Mouse (Mus musculus) neural tube, embryonic 14.5 days (tissue): Measurements from ENCODE around the gene Car10. TPM values are rescaled to one million over a fixed set of nuclear protein-coding genes. Genes with fewer than 3 reads are reported as not detected.

Experiments
- ATAC-seq: fragments of 200-750 bp; cut with Nextera tagmentation; 2 replicates; pipeline ENCODE4 v1.8.0; 2017; ENCODE audit warnings: low read depth, mild to moderate bottlenecking, moderate TSS enrichment, moderate library complexity
- H3K27ac ChIP-seq: fragments of 300-500 bp; sonication (generic); 2 replicates; pipeline ENCODE4 v1.5.1; 2014; ENCODE audit warnings: low read depth, mild to moderate bottlenecking, control low read depth, low read length, moderate library complexity, mixed read lengths
- H3K27me3 ChIP-seq: fragments of 300-500 bp; sonication (generic); 2 replicates; pipeline ENCODE4 v1.6.1; 2014; ENCODE audit warnings: low read length; ENCODE audit not compliant: control insufficient read depth, insufficient read depth
- H3K36me3 ChIP-seq: fragments of 300-500 bp; sonication (generic); 2 replicates; pipeline ENCODE4 v1.6.1; 2014; ENCODE audit warnings: low read length, mixed read lengths; ENCODE audit not compliant: control insufficient read depth, insufficient read depth
- H3K4me1 ChIP-seq: fragments of 300-500 bp; sonication (generic); 2 replicates; pipeline ENCODE4 v1.6.1; 2014; ENCODE audit warnings: low read length; ENCODE audit not compliant: control insufficient read depth, insufficient read depth
- H3K4me2 ChIP-seq: fragments of 300-500 bp; sonication (generic); 2 replicates; pipeline ENCODE4 v1.6.1; 2014; ENCODE audit warnings: mild to moderate bottlenecking, low read depth, low read length, control low read depth
- H3K4me3 ChIP-seq: fragments of 300-500 bp; sonication (generic); 2 replicates; pipeline ENCODE4 v1.5.1; 2014; ENCODE audit warnings: low read depth, low read length, control low read depth, mixed read lengths
- H3K9ac ChIP-seq: fragments of 300-500 bp; sonication (generic); replicated peaks from 2 replicates; pipeline ENCODE4 v1.6.1; 2014; ENCODE audit warnings: low read depth, mild to moderate bottlenecking, control low read depth, low read length, mixed read lengths
- H3K9me3 ChIP-seq: fragments of 300-500 bp; sonication (generic); 2 replicates; pipeline ENCODE4 v1.6.1; 2016; ENCODE audit warnings: low read length; ENCODE audit not compliant: control insufficient read depth
- WGBS: fragments of 180-500 bp; shearing (Covaris S2); extraction: QIAGEN DNeasy Blood & Tissue Kit; methylation state at CpG from one replicate; pipeline ENCODE4 v1.1.7; 2014; 5-methylcytosine and 5-hydroxymethylcytosine counted together
- polyA plus RNA-seq: library from polyadenylated mRNA; unstranded; fragments of >200 nt; fragmentation: Nextera tagmentation; extraction: Ambion mirVana; gene quantifications from 2 replicates; pipeline ENCODE4 v1.2.1, GENCODE M21; 2014

The Car10 gene
- 67.4 and 78.8 TPM in 2 replicates for polyA plus RNA-seq

DNA sequence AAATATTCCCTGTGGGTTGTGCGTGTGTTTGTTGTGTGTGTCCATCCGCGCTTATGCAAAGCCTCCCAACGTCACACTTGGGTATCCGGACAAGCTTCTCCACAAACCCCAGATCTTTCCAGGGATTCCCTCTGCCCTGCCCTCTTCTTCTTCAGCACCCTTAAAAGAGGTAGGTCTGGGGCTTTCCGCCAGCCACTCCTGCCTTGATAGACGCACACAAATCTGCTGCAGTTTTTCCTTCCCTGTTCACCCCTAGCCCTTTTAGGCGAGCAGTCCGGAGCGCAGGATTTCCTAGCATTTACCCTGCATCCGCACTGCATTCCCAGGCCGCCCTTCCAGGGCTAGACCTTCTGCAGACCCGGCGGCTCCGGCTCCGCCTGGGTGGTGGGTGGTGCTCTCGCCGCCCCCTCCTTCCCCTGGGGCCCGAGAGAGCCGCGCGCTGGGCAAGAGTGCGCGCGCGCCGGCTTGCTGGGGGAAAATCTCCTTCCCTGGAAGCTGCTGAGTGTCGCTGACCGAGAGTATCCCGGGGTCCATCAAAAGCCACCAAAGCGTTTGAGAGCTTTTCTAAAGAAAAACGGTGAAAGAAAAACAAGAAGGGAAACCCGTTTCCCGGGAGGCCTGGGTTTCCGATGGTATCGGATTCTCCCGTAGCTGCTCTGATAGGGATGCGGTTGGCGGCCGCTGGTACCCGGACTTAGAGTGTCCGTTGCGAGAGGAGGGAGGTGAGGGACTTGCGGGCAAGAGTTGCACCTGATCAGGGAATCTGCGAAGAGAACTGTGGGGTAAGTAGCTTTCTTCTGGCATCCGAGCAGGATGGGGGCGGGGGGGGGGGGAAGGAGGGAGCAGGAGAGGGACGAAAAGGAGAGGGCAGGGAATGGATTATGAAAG, at the start of gene Car10:
Gene Car10 (plus strand): TSS at position 88 of the 888 bp plus-strand sequence.
- Histone ChIP-seq H3K9me3 (no peaks in the 10 kb centered on the region), H3K36me3 (no peaks in the 10 kb centered on the region), H3K4me1 (peaks cover 3% of the 10 kb centered on the region; the same call in 1 of the 2 replicates), H3K4me3 (peak within 1 kb of the TSS; percentile 61), H3K4me2 (peak within 1 kb of the TSS; percentile 83), H3K27ac (peak within 1 kb of the TSS; percentile 78), H3K9ac (peak within 1 kb of the TSS; percentile 69), H3K27me3 (peaks cover 12% of the 10 kb centered on the region; the same call in 1 of the 2 replicates)
- WGBS, result under 1% methylated on average over 45 of the region's 48 CpGs
- peak; percentile 62 for ATAC-seq

DNA sequence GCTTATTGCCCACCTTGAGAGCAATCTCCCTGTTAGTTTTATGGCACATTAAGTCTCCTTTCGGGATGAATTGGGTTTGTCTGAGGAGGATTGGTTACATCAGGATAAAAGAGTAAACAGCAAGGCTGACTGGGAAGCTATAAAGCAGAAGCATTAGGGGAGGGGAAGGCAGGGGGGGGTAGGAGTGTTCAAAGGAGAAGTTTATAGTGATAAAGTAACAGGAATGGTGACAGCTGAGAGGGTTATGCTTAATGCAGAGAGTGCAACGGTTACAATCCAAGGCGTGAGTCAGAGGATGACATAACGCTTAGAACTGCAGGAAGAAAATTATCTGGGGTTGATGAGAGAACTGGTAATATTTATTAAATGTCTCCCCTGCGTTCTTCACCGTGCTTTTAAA, 32.8 kb upstream of the Car10 start:
- 36% methylated on average over 6 of the region's 6 CpGs for WGBS
- Histone ChIP-seq H3K27ac (no peak overlapping the region), H3K4me2 (no peak overlapping the region), H3K9me3 (no peaks in the 10 kb centered on the region), H3K4me1 (no peaks in the 10 kb centered on the region), H3K4me3 (no peak overlapping the region), H3K27me3 (no peaks in the 10 kb centered on the region), H3K9ac (no peak overlapping the region), H3K36me3 (no peaks in the 10 kb centered on the region)
- no peak; the same call in 1 of the 2 replicates for ATAC-seq

DNA sequence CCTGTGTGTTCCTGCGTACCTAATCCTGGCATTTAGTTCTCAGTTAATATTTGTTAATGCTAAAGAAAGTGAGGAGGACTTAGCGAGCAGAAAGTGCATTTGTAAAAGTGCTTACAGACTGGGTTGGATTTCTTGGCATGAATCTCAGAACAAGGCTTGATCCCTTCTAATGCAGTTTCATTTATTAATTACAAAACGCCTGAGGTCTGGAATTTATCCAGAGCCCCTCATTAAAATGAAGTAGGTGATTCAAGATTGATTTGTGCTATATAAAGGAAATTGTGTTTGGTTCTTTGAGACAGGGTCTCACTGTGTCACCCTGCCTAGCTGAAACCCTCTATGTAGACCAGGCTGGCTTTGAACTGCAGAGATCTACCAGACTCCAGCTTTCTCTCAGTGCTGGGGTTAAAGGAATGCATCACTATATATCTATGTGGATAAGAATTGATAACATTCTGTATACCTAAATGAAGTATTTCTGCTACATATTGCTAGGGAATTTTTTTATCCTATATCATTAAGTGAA, 32.1 kb upstream of the Car10 start:
- H3K9me3 ChIP-seq, result no peaks in the 10 kb centered on the region
- H3K27ac ChIP-seq, result no peak overlapping the region
- 80% methylated on average over 3 of the region's 3 CpGs for WGBS
- no peak overlapping the region for H3K9ac ChIP-seq
- H3K4me2 ChIP-seq, result no peak overlapping the region
- H3K27me3 ChIP-seq, result no peaks in the 10 kb centered on the region
- H3K36me3 ChIP-seq, result no peaks in the 10 kb centered on the region
- H3K4me3 ChIP-seq, result no peak overlapping the region
- no peaks in the 10 kb centered on the region for H3K4me1 ChIP-seq
- no peak for ATAC-seq

DNA sequence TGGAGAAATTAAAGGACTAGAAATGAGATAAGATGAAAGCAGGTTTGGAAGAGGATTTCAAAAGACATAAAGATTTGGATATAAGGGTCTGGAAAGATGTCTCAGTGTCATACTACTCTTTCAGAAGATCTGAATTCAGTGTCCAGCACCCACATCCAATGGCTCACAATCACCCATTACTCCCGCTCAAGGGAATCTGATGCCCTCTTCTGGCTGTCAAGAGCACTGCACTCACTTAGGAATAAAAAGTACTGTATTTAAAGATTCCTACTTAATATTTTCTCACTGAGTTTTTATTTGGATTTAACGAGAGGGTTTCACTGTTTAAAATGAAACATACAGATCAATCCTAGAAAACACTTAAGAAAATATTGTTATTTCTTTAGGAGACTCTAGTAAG, 2.2 kb upstream of the Car10 start:
- 14% methylated on average over 2 of the region's 2 CpGs for WGBS
- H3K4me1 ChIP-seq, result peaks cover 3% of the 10 kb centered on the region; the same call in 1 of the 2 replicates
- no peak overlapping the region for H3K27ac ChIP-seq
- ATAC-seq, result no peak
- H3K4me3 ChIP-seq, result no peak overlapping the region
- H3K9me3 ChIP-seq, result no peaks in the 10 kb centered on the region
- no peaks in the 10 kb centered on the region for H3K36me3 ChIP-seq
- H3K27me3 ChIP-seq, result peaks cover 7% of the 10 kb centered on the region; the same call in 1 of the 2 replicates
- H3K9ac ChIP-seq, result no peak overlapping the region
- no peak overlapping the region for H3K4me2 ChIP-seq

DNA sequence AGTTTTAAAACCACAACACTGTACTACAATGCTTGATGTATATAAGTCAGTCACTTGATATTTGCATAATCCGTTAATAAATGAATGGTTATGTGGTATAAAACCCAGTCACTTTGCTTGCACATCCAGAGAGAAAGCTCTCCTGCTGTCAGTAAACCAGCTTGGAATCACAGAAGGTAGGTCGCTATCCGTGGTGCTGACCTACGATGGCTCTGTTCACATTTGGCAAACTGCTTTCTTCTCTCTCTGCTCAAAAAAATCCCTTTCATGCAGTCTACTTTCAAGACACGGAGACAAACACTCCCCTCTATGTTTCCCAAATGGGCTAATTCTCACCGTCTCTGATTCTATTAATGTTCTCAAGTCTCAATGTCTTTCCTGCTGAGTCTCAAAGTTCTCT, 827 bp upstream of the Car10 start:
- peak overlapping the region; percentile 83 for H3K4me2 ChIP-seq
- peak overlapping the region; percentile 61 for H3K4me3 ChIP-seq
- no peaks in the 10 kb centered on the region for H3K36me3 ChIP-seq
- WGBS, result under 1% methylated on average over 6 of the region's 6 CpGs
- no peak for ATAC-seq
- H3K27me3 ChIP-seq, result peaks cover 12% of the 10 kb centered on the region; the same call in 1 of the 2 replicates
- H3K27ac ChIP-seq, result no peak overlapping the region; the same call in 1 of the 2 replicates
- H3K9me3 ChIP-seq, result no peaks in the 10 kb centered on the region
- peaks cover 3% of the 10 kb centered on the region; the same call in 1 of the 2 replicates for H3K4me1 ChIP-seq
- H3K9ac ChIP-seq, result peak overlapping the region; percentile 69; the same call in 1 of the 2 replicates

DNA sequence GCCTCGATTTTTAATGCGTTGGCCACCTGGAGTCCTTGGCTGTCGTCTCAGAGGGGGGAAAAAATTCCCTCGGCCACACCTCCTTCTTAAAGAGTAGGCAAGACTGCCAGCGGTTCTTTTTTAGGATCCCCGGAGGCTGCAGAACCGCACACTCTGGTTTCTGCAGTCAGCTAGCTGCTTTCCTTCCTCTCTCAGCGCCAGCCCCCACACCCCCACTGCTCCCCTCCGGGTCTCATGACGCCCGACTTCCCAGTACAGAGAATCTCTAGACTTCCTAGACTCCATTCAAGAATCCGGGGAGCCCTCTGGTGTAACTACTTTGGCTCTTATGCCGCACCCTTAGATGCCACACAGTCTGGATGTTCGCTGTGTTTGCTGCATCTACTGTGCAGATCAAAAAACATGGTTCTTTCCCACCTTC, 387 bp upstream of the Car10 start:
- peak overlapping the region; percentile 83 for H3K4me2 ChIP-seq
- no peaks in the 10 kb centered on the region for H3K36me3 ChIP-seq
- no peaks in the 10 kb centered on the region for H3K9me3 ChIP-seq
- peaks cover 3% of the 10 kb centered on the region; the same call in 1 of the 2 replicates for H3K4me1 ChIP-seq
- H3K9ac ChIP-seq, result peak overlapping the region; percentile 69; the same call in 1 of the 2 replicates
- H3K4me3 ChIP-seq, result peak overlapping the region; percentile 61
- peaks cover 12% of the 10 kb centered on the region; the same call in 1 of the 2 replicates for H3K27me3 ChIP-seq
- 3% methylated on average over 14 of the region's 14 CpGs for WGBS
- peak overlapping the region; percentile 78 for H3K27ac ChIP-seq
- ATAC-seq, result peak; percentile 33; the same call in 1 of the 2 replicates

DNA sequence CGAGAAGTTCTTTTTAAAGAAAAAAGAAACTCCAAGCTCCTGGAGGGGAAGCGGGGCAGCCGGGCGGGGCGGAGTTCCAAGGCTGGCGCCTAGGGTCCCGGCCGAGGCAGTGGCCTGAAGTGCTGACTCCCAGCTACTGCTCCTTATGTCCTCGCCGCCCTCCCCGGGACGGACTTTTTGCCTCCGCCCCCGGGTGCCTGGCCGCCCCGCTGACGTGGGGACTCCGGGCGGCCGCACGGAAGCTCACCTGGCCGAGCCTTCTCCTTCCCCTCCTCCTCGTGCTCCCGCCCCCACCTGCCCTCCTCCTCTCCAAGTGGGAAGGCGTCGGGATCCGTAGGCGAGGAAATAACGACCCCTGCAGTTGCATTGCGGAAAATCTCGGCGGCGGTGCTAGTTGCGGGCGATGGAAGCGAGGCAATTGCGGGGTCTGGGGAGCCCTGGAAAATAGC, 1.1 kb downstream of the Car10 start:
- peaks cover 3% of the 10 kb centered on the region; the same call in 1 of the 2 replicates for H3K4me1 ChIP-seq

DNA sequence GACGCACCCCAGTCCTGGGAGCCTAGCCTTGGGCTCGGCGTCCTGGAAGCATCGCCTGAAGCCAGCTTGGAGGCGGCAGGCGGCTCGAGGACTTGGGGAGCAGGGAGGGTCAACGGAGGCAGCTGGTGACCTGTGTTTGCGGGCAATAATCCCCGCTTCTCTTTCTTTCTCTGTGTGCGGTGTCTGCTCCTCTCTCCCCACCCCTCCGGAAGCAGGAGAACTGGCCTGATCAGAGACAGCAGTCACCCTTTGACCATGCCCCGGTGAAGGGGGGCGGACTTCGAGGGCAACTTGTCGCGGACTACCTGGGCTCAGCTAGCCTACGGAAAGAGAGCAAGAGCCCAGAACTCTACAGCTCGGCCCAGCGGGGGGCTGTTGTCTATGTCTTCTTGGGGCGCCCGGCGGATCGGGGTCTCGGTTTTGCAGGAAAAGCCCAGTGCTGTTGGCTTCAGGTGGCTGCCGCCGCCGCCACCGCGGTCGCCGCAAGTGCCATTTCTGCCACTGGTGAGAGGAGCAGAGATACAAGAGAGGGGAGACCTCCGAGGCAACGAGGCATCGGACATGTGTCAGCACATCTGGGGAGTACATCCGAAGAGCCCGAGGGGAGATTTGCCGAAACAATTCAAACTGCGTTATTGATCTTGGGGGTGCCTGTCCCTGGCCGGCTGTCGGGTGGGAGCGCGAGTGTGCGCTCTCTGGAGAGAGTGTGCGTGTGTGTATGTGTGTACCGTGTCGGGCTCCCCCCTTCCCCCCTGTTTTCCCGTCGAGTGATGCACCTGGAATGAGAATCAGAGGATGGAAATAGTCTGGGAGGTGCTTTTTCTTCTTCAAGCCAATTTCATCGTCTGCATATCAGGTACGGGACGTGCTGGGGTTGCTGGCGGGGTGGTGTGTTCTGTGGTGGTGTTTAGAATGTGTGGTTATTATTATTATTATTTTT, 1.9 kb downstream of the Car10 start:
- no peaks in the 10 kb centered on the region for H3K9me3 ChIP-seq
- 1% methylated on average over 53 of the region's 53 CpGs for WGBS
- ATAC-seq, result 0 out of 2 replicates have a peak, but pooled peaks have one; percentile 25

More for the DNA sequence above, 1.1 kb downstream of the Car10 start:
- Histone ChIP-seq H3K4me3 (peak overlapping the region; percentile 61), H3K36me3 (no peaks in the 10 kb centered on the region), H3K27ac (peak overlapping the region; percentile 69), H3K9ac (peak overlapping the region; percentile 69), H3K4me2 (peak overlapping the region; percentile 83), H3K9me3 (no peaks in the 10 kb centered on the region), H3K27me3 (peaks cover 12% of the 10 kb centered on the region; the same call in 1 of the 2 replicates)
- 1% methylated on average over 37 of the region's 37 CpGs for WGBS
- ATAC-seq, result peak; percentile 57

More for the DNA sequence above, 1.9 kb downstream of the Car10 start:
- peaks cover 3% of the 10 kb centered on the region; the same call in 1 of the 2 replicates for H3K4me1 ChIP-seq
- H3K9ac ChIP-seq, result peak overlapping the region; percentile 69
- H3K36me3 ChIP-seq, result no peaks in the 10 kb centered on the region
- H3K27ac ChIP-seq, result peak overlapping the region; percentile 69
- H3K4me3 ChIP-seq, result peak overlapping the region; percentile 61
- peaks cover 12% of the 10 kb centered on the region; the same call in 1 of the 2 replicates for H3K27me3 ChIP-seq
- H3K4me2 ChIP-seq, result peak overlapping the region; percentile 83
